Mouse (Mus musculus) heart, postnatal 14 days (tissue): Measurements from ENCODE around the gene Ralgds. TPM values are rescaled to one million over a fixed set of nuclear protein-coding genes. Genes with fewer than 3 reads are reported as not detected.
"Not testable (repeated sequence)": the region's sequence is repeated elsewhere in the genome, so short reads cannot be mapped to it uniquely, and the experiment has no call there.

Source experiments
- DNase-seq, 2 experiments: peaks; one replicate each; pipeline ENCODE4 v3.0.0; 2021 to 2022
- intact Hi-C: fragments of 180-260 bp; cut with DNase I; formaldehyde crosslinking; loops from one replicate; pipeline ENCODE4 v1.15.1; 2025
- long read RNA-seq, 2 experiments: library from polyadenylated mRNA; stranded (forward); transcript quantifications; one replicate each; pipeline ENCODE4 v2.0.0; 2021
- total RNA-seq, 2 experiments: library from RNA; stranded (reverse); gene quantifications; 2 replicates each; pipeline ENCODE4 v1.2.3; 2021

Ralgds gene
- 10 to 100 TPM; 14.5 to 18.2 TPM for total RNA-seq
- long read RNA-seq, experiment 1, transcript Ralgds-202 (18 exons, 3,102 nt) = major isoform, 9 of 24 reads
- long read RNA-seq, experiment 1, transcript Ralgds-203 (18 exons, 3,683 nt) = major isoform, 9 of 24 reads
- long read RNA-seq, experiment 1, partial matches to known transcripts = 2 of 24 reads
- long read RNA-seq, experiment 1, other reads (novel, unspliced or antisense) = 3 of 24 reads
- long read RNA-seq, experiment 2, transcript Ralgds-203 (18 exons, 3,683 nt) = major isoform, 14 of 39 reads
- long read RNA-seq, experiment 2, transcript Ralgds-202 (18 exons, 3,102 nt) = minor isoform, 12 of 39 reads
- long read RNA-seq, experiment 2, partial matches to known transcripts = 4 of 39 reads
- long read RNA-seq, experiment 2, other reads (novel, unspliced or antisense) = 8 of 39 reads

DNA sequence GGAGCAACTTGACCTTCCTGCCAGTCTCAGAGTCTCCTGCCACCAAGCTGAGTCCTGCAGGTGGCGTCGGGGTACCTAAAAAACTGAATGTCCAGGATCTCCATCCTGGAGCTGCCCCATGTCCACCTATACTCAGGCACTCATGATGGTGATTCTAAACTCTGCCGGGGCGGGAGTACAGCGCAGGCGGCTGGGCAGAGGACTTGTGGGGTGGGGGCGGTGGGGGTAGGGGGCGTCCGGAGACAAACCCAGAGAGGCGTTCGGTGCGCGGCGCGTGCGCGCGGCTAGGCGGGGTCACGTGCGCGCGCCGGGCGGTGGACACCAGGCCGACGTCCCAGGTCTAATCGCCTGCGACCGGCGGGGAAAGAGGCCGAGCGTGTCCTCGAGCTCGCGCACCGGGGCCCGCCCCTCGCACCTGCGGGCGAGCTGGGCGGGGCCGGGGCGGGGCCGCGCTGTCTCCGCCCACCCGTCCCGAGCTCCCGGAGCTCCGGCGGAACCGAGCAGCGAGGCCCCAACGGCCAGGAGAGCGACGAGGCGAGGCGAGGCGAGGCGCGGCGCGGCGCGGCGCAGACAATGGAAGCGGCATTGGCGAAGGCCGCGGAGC lies at the start of gene Ralgds:
TSS of gene Ralgds (plus strand) at position 328 of the 604 bp plus-strand sequence.
- intact Hi-C loops = no loop called here
- peak; percentile 46 to 53 for DNase-seq

DNA sequence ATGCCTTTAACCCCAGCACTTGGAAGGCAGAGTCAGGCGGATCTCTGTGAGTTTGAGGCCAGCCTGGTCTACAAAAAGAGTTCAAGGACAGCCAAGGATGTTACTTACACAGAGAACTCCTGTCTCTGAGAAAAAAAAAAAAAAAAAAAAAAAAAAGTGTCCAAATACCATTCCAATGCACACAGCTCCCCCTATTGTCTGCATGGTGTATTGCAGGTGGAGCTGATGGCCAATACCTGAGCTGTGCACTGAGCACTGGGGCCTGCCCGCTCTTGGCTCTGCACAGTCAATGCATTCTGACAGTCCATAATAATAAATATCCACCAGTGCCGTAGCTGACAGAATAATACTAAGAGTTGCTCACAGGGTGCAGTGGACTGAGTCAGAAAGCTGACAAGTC lies 49.0 kb upstream of the Ralgds start:
- peak; percentile 30 to 64 for DNase-seq
- intact Hi-C loops = no loop called here

DNA sequence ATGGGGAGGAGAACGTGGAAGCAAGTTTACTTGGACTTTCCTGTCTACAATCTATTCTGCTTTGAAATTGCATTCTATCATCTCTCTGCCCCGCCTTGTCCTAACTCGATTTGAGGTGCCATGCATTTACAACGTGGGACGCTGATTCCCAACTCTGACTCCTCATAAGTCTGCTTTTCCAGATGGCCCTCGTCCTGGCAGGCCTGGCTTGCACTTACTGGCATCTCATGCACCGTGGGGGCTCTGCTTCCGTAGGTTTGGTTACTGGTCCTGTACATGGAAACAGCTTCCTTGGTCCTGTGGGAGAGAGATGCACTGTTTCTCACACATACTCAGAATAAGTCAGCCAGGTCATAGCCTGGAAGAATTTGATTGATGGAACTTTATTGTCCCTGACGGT lies 48.0 kb upstream of the Ralgds start:
- no peak for DNase-seq
- intact Hi-C loops = no loop called here

DNA sequence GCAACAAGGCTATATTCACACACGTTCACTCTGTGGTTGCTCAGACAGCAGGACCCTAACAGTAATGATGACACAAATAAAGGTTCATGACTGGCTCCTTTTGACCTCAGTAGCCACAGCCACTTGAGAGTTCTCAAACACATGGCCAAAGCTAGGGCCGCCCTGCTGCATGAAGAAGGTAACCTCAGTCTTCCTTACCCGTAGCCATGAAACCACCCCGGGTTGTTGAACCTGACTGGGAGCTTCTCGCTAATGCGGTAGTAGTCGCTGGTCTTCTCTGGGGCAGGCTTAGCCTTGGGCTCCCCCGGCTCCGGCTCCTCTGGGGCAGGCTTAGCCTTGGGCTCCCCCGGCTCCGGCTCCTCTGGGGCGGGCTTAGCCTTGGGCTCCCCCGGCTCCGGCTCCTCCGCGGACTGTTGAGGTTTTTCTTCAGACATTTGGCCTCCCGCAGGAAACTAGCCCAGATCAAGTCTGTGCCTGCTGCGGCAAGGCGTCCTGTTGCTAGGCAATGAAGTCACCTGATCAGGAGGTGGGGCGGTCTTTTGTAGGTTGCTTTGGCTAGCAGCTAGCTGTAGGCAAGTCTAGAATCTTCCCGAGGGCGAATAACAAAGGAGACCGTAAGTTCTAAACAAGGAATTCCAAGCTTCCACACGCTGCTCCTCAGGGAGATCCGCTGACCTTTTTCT lies 46.9 kb upstream of the Ralgds start, which contains the start of gene 1700007K13Rik:
TSS of gene 1700007K13Rik (minus strand) at position 497 of the 683 bp plus-strand sequence.
- peak; percentile 36 to 61 for DNase-seq
- intact Hi-C loops = no loop called here

DNA sequence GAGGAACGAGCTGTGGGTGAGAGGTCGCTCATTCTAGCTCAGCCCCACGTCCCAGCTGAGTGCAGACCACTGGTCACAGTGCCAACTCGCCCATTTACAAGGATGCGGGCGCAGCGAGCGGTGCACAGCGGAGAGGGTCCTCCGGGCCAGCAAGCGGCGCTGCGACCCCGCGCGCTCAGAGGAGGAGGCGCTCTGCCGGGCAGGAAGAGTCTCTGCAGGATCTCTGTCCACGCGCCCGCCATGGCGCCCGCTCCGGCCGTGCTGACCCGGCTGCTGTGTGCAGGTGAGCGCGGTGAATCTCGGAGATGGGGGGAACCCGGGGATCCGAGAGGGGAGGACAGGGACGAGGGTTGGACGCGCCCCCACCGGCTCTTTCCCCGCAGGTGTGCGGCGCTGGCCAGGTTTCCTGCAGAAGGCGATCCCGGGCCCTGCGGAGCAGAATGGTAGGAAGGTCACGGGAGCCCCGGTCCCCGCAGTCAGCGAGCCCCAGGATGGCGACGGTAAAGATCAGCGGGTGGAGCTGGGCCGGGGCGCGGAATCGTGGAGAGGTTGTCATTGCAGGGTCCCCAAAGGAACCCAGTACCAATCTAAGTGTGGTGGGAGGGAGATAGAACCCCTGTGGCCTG lies 45.0 kb upstream of the Ralgds start, which contains the start of gene Mrps2:
TSS of gene Mrps2 (plus strand) at position 207 of the 626 bp plus-strand sequence.
- intact Hi-C loops = no loop called here
- DNase-seq = peak; percentile 88 to 92

DNA sequence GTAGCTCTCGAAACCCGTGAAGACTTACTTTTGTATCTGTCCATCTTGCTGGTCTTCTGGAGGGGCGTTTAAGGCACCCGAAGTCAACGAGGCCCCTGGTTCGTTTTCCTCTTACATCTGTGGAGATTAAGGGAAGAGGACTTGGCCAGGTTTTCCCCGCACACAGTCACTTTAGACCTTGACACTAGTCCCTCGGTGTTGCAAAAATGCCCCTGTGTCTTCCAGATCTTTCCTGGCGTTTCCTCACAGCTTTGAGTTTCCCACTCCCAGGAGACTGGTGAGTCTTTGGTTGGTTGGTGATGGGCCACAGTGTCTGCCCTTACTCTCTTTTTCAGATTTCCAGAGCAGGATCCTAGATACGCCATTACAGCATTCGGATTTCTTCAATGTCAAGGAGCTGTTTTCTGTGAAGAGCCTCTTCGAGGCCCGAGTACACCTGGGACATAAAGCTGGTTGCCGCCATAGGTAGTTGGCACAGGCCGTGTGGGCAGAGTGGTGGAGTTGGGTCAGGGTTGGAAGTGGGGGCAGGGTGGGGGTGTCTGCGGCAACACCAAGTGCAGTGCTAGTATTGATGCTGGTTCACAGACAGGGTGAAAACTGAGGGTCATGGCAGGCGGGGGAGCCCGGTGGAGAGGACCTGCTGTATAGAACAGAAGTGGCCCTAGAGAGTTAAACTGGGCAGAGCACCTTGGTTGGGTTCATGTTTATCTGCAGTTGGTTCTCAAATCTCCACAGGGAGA lies 44.3 kb upstream of the Ralgds start:
- intact Hi-C loops = no loop called here
- DNase-seq = no peak

DNA sequence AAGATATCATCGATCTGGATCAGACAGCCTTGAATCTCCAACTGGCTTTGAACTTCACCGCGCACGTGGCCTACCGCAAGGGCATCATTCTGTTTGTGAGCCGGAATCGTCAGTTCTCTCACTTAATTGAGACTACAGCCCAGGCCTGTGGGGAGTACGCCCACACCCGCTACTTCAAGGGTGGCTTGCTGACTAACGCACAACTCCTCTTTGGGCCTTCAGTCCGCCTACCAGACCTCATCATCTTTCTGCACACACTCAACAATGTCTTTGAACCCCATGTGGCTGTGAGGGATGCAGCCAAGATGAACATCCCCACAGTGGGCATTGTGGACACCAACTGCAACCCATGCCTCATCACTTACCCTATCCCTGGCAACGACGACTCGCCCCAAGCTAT lies 43.5 kb upstream of the Ralgds start:
- intact Hi-C loops = no loop called here
- DNase-seq = no peak

DNA sequence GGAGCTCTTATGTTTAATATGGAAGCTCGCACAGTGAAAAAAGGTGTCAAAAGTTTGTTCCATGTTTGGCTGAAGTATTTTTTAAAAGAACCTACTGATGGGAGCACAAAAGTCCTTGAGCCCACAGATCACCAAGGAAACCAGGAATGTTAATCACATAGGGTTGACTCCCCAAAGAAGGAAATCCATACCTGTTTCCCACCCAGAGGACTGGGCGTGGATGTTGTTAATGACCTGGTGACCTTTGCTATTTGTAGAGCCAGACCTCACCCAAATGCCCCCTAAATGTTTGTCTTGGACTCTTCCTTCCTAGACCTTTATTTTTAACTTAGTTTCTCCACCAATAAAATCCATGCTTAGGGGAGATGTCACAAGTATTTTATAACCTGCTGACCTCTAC lies 42.3 kb upstream of the Ralgds start:
- intact Hi-C loops = no loop called here
- DNase-seq = no peak

DNA sequence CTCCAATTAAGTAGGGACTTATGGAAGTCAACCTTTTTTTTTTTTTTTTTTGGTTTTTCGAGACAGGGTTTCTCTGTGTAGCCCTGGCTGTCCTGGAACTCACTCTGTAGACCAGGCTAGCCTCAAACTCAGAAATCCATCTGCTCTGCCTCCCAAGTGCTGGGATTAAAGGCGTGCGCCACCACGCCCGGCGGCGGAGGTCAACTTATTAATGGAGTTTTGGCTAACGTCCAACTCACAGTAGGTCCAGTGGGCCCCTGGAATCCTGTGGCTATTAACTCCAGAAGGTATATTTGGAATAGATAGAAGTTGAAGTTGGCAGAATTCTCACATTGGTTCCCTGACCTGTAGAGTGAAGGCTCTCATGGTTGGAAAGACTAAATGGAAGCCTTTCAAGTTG lies 40.9 kb upstream of the Ralgds start:
- not testable (repeated sequence) for DNase-seq

DNA sequence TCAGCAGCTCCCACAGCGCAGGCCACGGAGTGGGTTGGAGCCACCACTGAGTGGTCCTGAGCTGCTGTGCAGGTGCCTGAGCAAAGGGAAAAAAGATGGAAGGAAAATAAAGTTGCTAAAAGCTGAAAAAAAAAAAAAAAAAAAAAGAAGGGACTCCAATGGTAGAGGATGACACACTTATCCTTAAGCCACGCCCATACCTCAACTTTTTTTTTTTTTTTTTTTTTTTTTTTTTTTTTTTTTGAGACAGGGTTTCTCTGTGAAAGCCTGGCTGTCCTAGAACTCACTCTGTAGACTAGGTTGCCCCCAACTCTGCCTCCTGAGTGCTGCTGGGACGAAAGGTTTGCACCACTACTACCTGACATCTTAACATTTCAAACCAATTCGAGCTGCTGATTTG lies 34.9 kb upstream of the Ralgds start:
- DNase-seq, intact Hi-C loops: not testable (repeated sequence)

More for the DNA sequence above, 40.9 kb upstream of the Ralgds start:
- intact Hi-C loops = not testable (repeated sequence)

DNA sequence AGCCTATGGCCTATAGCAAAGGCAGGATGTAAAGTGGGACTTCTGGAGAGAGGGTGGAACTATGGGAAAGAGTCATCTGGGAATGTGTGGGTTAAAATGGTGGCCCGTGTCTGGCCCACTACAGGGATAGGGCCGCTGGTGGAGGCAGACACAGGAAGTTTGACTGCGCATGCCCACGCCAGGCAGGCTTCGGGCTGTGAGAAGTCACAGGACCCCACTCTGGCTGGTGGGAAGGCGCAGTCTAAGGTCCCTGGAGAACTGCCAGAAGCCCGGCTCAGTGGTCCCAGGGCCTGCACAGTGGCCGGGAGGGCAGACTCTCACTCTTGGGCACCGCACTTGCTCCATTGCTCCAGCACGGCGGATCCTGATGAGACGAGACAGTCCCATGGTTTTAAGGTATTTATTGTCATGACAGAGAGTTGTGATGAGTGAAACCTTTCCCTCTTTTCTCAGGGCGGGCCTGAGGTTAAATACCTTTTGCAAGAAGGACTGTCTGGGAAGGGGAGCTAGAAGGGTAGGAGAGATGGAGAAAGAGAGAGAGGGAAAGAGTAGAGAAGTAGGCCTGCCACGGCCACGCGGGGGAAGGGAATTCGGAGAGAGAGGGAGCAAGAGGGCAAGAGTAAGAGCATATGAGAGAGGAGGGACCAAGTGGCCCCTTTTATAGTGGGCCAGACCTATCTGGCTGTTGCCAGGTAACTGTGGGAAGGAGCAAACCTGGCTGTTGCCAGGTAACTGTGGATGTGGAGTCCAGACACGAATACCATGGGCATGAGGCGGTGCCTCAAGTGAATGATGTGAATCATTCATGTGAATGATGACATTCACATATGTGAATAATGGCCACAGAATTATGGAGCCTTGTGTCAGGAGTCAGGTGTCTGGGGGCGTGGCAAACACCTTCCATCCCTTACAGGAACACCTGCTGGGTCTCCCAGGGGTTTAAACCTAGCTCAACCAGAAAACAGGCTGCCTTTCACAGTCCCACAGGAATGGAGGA lies 33.4 kb upstream of the Ralgds start:
- DNase-seq = no peak
- intact Hi-C loops = no loop called here

DNA sequence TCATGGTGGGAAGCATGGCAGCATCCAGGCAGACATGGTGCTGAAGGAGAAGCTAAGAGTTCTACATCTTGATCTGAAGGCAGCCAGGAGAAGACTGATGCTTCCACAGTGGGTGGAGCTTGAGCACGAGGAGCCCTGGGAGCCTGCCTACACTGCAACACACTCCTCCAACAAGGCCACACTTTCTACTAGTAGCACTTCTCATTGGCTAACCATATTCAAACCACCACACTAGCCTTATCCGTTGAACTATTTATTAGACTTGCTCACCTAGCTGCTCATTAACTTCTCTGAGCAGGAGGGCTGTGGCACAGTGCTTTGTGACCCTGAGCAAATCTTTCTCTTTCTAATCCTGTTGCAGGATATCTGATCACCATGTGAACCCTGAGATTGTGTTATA lies 29.1 kb upstream of the Ralgds start:
- DNase-seq = no peak
- intact Hi-C loops = no loop called here

DNA sequence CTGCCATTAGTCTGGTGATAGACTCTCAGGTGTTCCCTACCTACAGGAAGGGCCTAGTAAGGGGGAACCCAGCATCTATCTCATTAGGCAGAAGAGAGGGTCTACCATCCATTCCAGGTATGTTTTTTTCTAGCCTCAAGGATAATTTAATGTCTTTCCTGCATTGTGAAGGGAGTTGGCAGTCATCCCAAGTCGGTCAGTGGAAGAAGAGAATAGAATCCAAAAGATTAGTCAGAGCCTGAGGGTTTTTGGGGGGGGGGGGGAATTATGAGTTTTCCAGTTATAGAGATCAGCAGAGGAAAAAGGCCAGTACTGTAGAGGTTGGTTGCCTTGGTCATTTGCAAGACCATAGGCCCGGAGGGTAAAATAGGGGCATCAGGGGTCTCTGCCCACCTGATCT lies 18.4 kb upstream of the Ralgds start:
- DNase-seq = no peak
- intact Hi-C loops = no loop called here

DNA sequence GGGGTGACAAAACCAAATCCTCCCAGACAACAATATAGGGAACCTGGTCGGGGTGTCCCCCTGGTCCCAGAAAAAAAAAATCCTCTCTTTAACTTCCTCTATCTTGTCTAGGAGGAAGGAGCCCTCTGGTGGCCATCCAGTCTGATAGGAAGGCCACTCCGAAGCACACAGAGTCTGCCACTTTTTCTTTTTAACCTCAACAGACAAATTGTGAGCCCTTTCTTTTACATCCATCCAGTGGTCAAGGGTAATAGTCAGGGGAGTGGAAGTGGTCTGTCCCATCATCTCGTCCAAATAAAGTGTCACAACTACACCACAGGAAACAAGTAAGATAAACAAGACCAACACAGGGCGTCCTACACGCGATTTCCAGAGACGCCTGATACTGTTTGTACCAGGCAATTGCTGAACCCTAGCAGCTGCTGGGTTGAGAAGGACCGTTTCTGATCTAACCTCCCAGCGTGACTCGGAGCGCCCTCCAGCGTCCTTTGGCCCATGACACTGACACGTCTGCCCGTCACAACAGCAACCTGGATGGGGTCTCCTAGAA lies 17.6 kb upstream of the Ralgds start:
- intact Hi-C loops = no loop called here
- peak; percentile 30 to 42 for DNase-seq

DNA sequence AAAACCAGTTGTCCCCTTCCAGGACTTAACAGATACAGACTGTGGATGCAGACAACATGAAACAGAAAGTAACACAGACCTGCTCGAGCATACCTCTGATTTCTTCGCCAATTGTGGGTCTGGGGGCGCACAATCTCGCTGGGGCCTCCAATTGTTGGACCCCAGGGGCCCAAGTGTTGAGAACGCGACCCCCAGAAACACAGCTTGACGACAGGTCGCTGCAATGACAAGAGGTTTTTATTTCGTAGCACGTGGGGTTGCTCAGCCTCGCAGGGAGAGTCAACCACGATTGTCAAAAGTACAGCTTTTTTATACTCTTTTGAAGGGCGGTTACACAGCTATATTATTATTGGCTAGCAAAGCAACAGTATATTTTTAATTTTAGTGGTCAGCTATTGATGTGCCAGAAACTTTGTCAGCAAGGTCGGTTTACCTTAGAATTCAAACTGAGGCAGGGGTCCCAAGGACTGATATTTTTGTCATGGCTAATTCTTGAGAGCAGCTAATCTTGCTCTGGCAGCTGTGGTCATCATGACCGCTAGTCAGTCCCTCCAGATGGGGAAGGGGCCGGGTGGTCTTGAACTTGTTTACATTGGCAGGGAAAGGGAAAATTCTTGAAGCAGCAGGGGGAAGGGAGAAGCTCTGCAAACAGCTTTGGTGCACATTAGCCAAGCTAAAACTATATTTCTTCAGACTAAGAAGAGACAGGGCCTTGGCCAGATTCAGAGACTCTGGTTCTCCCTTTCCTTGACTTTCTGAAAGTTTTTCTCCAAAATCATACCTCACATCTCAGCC lies 16.9 kb upstream of the Ralgds start:
- no peak for DNase-seq
- intact Hi-C loops = no loop called here

DNA sequence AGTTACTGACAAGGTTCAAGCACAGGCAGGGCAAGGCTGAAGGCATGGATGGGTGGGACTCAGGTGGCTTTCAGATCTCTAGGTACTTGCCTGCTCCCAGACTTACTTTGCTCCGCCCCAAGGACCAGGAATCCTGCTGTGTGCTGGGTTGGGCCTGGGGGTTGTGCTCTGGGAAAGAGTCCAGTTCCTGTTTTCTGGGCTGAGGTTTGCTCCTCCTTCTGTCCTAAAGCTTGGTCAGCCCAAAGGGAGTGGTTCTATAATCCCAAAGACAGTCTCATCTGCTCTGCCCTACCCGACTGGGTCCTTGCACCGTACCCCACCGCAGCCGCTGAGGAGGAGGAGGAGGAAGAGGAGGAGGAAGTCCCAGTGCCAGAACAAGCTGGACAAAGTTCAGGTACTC lies 16.3 kb upstream of the Ralgds start, which contains the start of gene Gbgt1:
TSS of gene Gbgt1 (plus strand) at position 221 of the 400 bp plus-strand sequence.
- intact Hi-C loops = no loop called here
- peak in 1 of 2 experiments; percentile 13 for DNase-seq

DNA sequence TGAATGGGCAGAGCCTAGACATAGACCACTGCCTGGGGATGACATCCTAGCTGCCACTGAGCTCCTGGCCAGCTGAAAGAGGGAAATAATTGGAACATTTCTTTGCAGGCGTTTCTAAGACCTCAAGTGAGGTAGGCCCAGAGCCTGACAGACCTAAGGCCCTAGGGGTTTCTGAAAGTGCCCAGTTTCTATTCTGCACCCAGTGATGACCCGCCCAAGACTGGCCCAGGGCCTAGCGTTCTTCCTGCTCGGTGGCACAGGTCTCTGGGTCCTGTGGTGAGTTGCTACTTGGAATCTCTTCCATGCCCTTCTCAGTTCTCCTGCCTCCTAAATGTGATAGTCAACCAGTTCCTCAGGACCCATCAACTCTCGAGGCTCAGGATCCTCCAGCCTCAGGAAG lies 15.4 kb upstream of the Ralgds start:
- intact Hi-C loops = no loop called here

DNA sequence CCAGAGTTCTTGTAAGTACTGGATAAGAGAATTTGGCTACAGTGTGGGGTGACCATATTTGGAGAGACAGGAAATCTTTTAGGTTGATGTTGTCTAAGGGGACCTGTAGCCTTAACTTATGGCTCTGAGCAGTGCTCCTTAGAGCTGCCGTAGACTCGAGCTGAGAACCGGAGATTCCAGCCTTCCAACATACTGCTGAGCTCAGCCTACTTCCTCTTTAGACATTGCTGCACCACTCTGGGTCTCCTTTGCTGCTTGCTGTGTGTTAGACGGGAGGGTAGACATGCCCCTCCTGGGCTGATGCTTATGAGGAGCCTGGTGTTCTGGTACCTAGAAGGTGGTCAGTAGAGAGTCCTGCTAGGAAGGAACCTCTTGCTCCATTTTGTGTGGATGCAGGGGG lies 14.5 kb upstream of the Ralgds start:
- DNase-seq = no peak
- intact Hi-C loops = no loop called here

More for the DNA sequence above, 15.4 kb upstream of the Ralgds start:
- DNase-seq = peak in 1 of 2 experiments; percentile 0
